Mouse (Mus musculus): ENCODE measurements around the gene Zswim7. TPM values are rescaled to one million over a fixed set of nuclear protein-coding genes. Genes with fewer than 3 reads are reported as not detected.

The Zswim7 gene
- total RNA-seq (2014; fragmentation: Nextera tagmentation) (12.8 and 13.8 TPM in 2 replicates), total RNA-seq (2017) (15.3 and 21.5 TPM in 2 replicates), polyA plus RNA-seq (2012) (3.4 and 4.5 TPM in 2 replicates)

GRCm38 (mm10) chr11:62280675-62281600 is at the start of gene Zswim7, which contains the start of gene Ttc19:
Gene Zswim7, minus strand, starts transcription at chr11:62281375.
Gene Ttc19, plus strand, starts transcription at chr11:62281473.
- Histone ChIP-seq H3K27me3 (ENCODE audit: insufficient read depth, low read length) (no peaks in the 10 kb centered on the region), H3K9me3 (replicated peaks) (no peaks in the 10 kb centered on the region), H3K36me3 (replicated peaks) (peaks cover 37% of the 10 kb centered on the region), H3K4me1 (ENCODE audit: insufficient read depth, low read depth, low read length) (peaks cover 27% of the 10 kb centered on the region), H3K4me3 (ENCODE audit: low read depth, low read length) (peak within 1 kb of the TSS; percentile 89)
- peak; percentile 35; the same call in 1 of the 2 replicates for TF ChIP-seq CTCF (IDR thresholded peaks at IDR 0.05; ENCODE audit: low read depth, low read length)
- TF ChIP-seq TAL1 (conservative IDR thresholded peaks at IDR 0.05; ENCODE audit: low read depth, low read length) = no peak
- ATAC-seq (ENCODE audit: extremely low read depth, insufficient number of reproducible peaks, low FRiP score, poor library complexity, severe bottlenecking) = peak; percentile 67
- DNase-seq (ENCODE audit: low spot score) = peak; percentile 83

GRCm38 (mm10) chr11:62323659-62324058 is 42.5 kb upstream of the Zswim7 start:
- no peak overlapping the region for H3K4me3 ChIP-seq (ENCODE audit: low read depth, low read length)
- no peaks in the 10 kb centered on the region for H3K4me1 ChIP-seq (ENCODE audit: insufficient read depth, low read depth, low read length)
- H3K9me3 ChIP-seq (replicated peaks) = no peaks in the 10 kb centered on the region
- peaks cover 94% of the 10 kb centered on the region for H3K36me3 ChIP-seq (replicated peaks)
- no peak for ATAC-seq (ENCODE audit: extremely low read depth, insufficient number of reproducible peaks, low FRiP score, poor library complexity, severe bottlenecking)
- DNase-seq (ENCODE audit: low spot score) = no peak
- TF ChIP-seq POLR2AphosphoS5 (IDR thresholded peaks at IDR 0.05; ENCODE audit: insufficient replicate concordance, low read depth, low read length) (no peak), TAL1 (conservative IDR thresholded peaks at IDR 0.05; ENCODE audit: low read depth, low read length) (no peak), GATA2 (IDR thresholded peaks at IDR 0.05; ENCODE audit: borderline replicate concordance, low read depth, low read length) (no peak), GATA1 (IDR thresholded peaks at IDR 0.05; ENCODE audit: borderline replicate concordance, low read length) (no peak), CTCF (IDR thresholded peaks at IDR 0.05; ENCODE audit: low read depth, low read length) (no peak)
- H3K27me3 ChIP-seq (ENCODE audit: insufficient read depth, low read length) = no peaks in the 10 kb centered on the region

GRCm38 (mm10) chr11:62320097-62320496 is 38.9 kb upstream of the Zswim7 start:
- H3K4me1 ChIP-seq (ENCODE audit: insufficient read depth, low read depth, low read length) = no peaks in the 10 kb centered on the region
- TF ChIP-seq POLR2AphosphoS5 (IDR thresholded peaks at IDR 0.05; ENCODE audit: insufficient replicate concordance, low read depth, low read length) = no peak
- no peak for TF ChIP-seq TAL1 (conservative IDR thresholded peaks at IDR 0.05; ENCODE audit: low read depth, low read length)
- no peak for TF ChIP-seq CTCF (IDR thresholded peaks at IDR 0.05; ENCODE audit: low read depth, low read length)
- TF ChIP-seq GATA1 (IDR thresholded peaks at IDR 0.05; ENCODE audit: borderline replicate concordance, low read length) = no peak
- no peak for TF ChIP-seq GATA2 (IDR thresholded peaks at IDR 0.05; ENCODE audit: borderline replicate concordance, low read depth, low read length)
- ATAC-seq (ENCODE audit: extremely low read depth, insufficient number of reproducible peaks, low FRiP score, poor library complexity, severe bottlenecking) (no peak), DNase-seq (ENCODE audit: low spot score) (no peak)
- no peaks in the 10 kb centered on the region for H3K27me3 ChIP-seq (ENCODE audit: insufficient read depth, low read length)
- no peaks in the 10 kb centered on the region for H3K9me3 ChIP-seq (replicated peaks)
- H3K4me3 ChIP-seq (ENCODE audit: low read depth, low read length) = no peak overlapping the region
- H3K36me3 ChIP-seq (replicated peaks) = peaks cover 90% of the 10 kb centered on the region

GRCm38 (mm10) chr11:62317746-62318145 is 36.6 kb upstream of the Zswim7 start:
- no peaks in the 10 kb centered on the region for H3K4me1 ChIP-seq (ENCODE audit: insufficient read depth, low read depth, low read length)
- H3K9me3 ChIP-seq (replicated peaks) = no peaks in the 10 kb centered on the region
- no peak for ATAC-seq (ENCODE audit: extremely low read depth, insufficient number of reproducible peaks, low FRiP score, poor library complexity, severe bottlenecking)
- peaks cover 91% of the 10 kb centered on the region for H3K36me3 ChIP-seq (replicated peaks)
- no peak overlapping the region for H3K4me3 ChIP-seq (ENCODE audit: low read depth, low read length)
- H3K27me3 ChIP-seq (ENCODE audit: insufficient read depth, low read length) = no peaks in the 10 kb centered on the region
- DNase-seq (ENCODE audit: low spot score) = no peak
- no peak for TF ChIP-seq TAL1 (conservative IDR thresholded peaks at IDR 0.05; ENCODE audit: low read depth, low read length)
- TF ChIP-seq POLR2AphosphoS5 (IDR thresholded peaks at IDR 0.05; ENCODE audit: insufficient replicate concordance, low read depth, low read length) = no peak
- TF ChIP-seq GATA1 (IDR thresholded peaks at IDR 0.05; ENCODE audit: borderline replicate concordance, low read length) = no peak
- TF ChIP-seq GATA2 (IDR thresholded peaks at IDR 0.05; ENCODE audit: borderline replicate concordance, low read depth, low read length) = no peak
- TF ChIP-seq CTCF (IDR thresholded peaks at IDR 0.05; ENCODE audit: low read depth, low read length) = no peak

- TF ChIP-seq GATA1 (IDR thresholded peaks at IDR 0.05; ENCODE audit: borderline replicate concordance, low read length) (no peak), CTCF (IDR thresholded peaks at IDR 0.05; ENCODE audit: low read depth, low read length) (no peak), TAL1 (conservative IDR thresholded peaks at IDR 0.05; ENCODE audit: low read depth, low read length) (no peak)
- DNase-seq (ENCODE audit: low spot score) (no peak), ATAC-seq (ENCODE audit: extremely low read depth, insufficient number of reproducible peaks, low FRiP score, poor library complexity, severe bottlenecking) (no peak)
- Histone ChIP-seq H3K4me3 (ENCODE audit: low read depth, low read length) (no peak overlapping the region), H3K4me1 (ENCODE audit: insufficient read depth, low read depth, low read length) (no peaks in the 10 kb centered on the region), H3K27me3 (ENCODE audit: insufficient read depth, low read length) (no peaks in the 10 kb centered on the region), H3K9me3 (replicated peaks) (no peaks in the 10 kb centered on the region), H3K36me3 (replicated peaks) (peaks cover 76% of the 10 kb centered on the region)
Measured at GRCm38 (mm10) chr11:62314984-62315383, 33.8 kb upstream of the Zswim7 start.

GRCm38 (mm10) chr11:62309296-62309695 is 28.1 kb upstream of the Zswim7 start:
- DNase-seq (ENCODE audit: low spot score) (no peak), ATAC-seq (ENCODE audit: extremely low read depth, insufficient number of reproducible peaks, low FRiP score, poor library complexity, severe bottlenecking) (no peak)
- Histone ChIP-seq H3K4me1 (ENCODE audit: insufficient read depth, low read depth, low read length) (no peaks in the 10 kb centered on the region), H3K36me3 (replicated peaks) (peaks cover 71% of the 10 kb centered on the region), H3K9me3 (replicated peaks) (no peaks in the 10 kb centered on the region), H3K4me3 (ENCODE audit: low read depth, low read length) (no peak overlapping the region), H3K27me3 (ENCODE audit: insufficient read depth, low read length) (no peaks in the 10 kb centered on the region)
- TF ChIP-seq GATA2 (IDR thresholded peaks at IDR 0.05; ENCODE audit: borderline replicate concordance, low read depth, low read length) (no peak), CTCF (IDR thresholded peaks at IDR 0.05; ENCODE audit: low read depth, low read length) (no peak), TAL1 (conservative IDR thresholded peaks at IDR 0.05; ENCODE audit: low read depth, low read length) (no peak), GATA1 (IDR thresholded peaks at IDR 0.05; ENCODE audit: borderline replicate concordance, low read length) (no peak), POLR2AphosphoS5 (IDR thresholded peaks at IDR 0.05; ENCODE audit: insufficient replicate concordance, low read depth, low read length) (no peak)

Data from G1E (cell line).